Mouse (Mus musculus): Measurements from ENCODE around the gene Trmu.

GRCm38 (mm10) chr15:85829470-85829869, 49.6 kb upstream of the Trmu start:
- TF ChIP-seq CTCF (IDR thresholded peaks at IDR 0.05; ENCODE audit: control insufficient read depth, insufficient read depth, insufficient replicate concordance, low read depth, low read length) (no peak), POLR2A (IDR thresholded peaks at IDR 0.05; ENCODE audit: control insufficient read depth, low read depth, low read length) (no peak)
